Mouse (Mus musculus): ENCODE data around the gene Gpbp1l1.

The Gpbp1l1 gene

GRCm38 (mm10) chr4:116638821-116639220, 81.4 kb downstream of the Gpbp1l1 start:
- no peak for DNase-seq

- DNase-seq: no peak
Measured at GRCm38 (mm10) chr4:116642071-116642470, 84.6 kb downstream of the Gpbp1l1 start.

All from spleen, adult 18-20 months (tissue).